Mouse (Mus musculus): ENCODE data around the gene Gbf1. TPM values are rescaled to one million over a fixed set of nuclear protein-coding genes. Genes with fewer than 3 reads are reported as not detected.
"Not testable (repeated sequence)": the region's sequence is repeated elsewhere in the genome, so short reads cannot be mapped to it uniquely, and the experiment has no call there.

The Gbf1 gene
- total RNA-seq, 2 experiments from 2014 or later = 100 TPM

GRCm38 (mm10) chr19:46136639-46137580 lies 15.4 kb upstream of the Gbf1 start:
- intact Hi-C loops (cut with DNase I) = loop anchor here (2.0 kb wide), 1 partner anchor 168 kb away; the partner anchor contains the start of gene Nfkb2
- peak in 1 of 2 experiments; percentile 76 for DNase-seq (ENCODE audit: extremely low spot score in 1 of 2, low spot score in 2 of 2)

DNA sequence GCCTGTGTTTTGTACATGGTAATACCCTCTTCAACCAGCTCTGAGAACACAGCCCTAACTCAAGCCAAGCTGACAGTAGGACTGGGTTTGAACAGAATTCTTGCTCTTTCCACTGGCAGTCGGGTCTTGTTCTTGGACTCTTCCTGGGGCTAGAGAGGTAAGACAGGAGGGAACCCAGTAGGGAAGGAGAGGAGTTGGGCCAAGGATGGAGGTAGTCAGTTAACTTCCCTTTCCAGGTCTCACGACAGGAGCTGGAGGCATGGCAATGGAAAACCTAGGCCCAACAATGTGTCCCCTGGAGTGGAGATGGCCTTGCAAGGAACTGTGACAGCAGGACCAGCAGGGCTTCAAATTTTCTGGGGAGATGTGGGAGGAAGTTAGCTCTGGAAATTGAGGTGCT lies 12.0 kb upstream of the Gbf1 start:
- no peak for DNase-seq (ENCODE audit: extremely low spot score in 1 of 2, low spot score in 2 of 2)
- intact Hi-C loops (cut with DNase I) = no loop called here

GRCm38 (mm10) chr19:46141091-46141490 lies 11.2 kb upstream of the Gbf1 start:
- intact Hi-C loops (cut with DNase I) = no loop called here
- no peak for DNase-seq (ENCODE audit: extremely low spot score in 1 of 2, low spot score in 2 of 2)

DNA sequence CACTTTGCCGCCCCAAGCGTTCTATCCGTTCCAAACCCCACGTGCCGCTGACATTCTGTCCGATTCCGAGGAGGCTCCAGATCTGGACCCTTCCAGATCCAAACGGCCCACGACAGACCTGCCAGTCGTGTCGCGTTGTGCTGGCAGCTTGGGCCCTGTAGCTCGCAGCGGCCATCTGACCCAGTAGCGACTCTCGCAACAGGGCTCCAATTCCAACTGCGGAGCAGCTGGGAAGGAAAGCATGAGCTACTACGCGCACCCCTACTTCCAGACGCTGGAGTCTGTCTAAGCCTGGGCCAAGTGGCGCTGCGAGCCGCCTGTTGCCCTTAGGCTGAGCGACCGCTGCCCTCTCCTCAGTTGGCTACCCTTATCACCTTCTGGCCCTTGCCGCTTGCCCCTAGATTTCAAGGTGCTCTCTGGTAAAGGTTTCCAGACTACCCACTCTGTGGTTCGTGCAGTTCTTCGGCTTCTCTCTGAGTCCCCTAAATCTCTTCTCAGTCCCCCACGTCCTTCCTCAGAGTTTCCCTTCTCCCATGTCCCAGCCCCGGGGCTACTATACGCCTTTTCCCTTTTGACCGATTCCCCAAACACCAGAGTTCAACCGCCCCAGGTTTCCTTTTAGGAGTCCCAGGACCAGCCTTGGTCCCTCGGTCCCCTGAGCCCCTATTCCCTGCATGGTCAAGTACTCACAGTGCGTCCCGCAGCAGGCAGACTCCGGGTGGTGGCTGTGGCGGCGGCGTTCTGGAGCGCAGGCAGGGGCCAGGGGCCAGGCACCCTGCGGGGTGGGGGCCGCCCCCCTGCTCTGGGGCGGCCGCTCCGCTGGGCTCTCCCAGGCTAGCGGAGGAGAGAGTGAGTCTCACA lies 4.6 kb upstream of the Gbf1 start, which contains the start of gene Pitx3:
Gene Pitx3, minus strand, starts transcription at position 816 of the 861 bp plus-strand sequence.
- DNase-seq (ENCODE audit: extremely low spot score in 1 of 2, low spot score in 2 of 2) = no peak
- intact Hi-C loops (cut with DNase I) = no loop called here

DNA sequence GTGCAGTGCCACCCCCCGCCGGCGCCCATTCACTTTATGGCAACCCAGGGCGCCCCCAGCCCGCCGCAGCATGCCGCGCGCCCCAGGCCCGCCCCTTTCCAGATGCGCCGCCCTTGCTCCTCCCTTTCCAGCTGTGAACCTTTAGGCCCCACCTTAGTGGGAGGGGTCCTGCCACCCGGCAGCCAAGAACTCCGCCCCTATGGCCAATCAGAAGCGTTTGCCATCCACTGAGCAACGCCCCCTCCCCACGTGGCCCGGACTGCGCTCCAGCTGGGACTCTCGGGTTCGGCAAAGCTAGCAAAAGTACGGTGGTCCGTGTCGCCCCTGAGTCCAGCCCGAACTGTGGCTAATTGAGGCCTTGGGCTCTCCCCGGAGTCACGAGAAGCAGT lies 3.9 kb upstream of the Gbf1 start:
- intact Hi-C loops (cut with DNase I) = no loop called here
- DNase-seq (ENCODE audit: extremely low spot score in 1 of 2, low spot score in 2 of 2) = peak; percentile 47 to 91

DNA sequence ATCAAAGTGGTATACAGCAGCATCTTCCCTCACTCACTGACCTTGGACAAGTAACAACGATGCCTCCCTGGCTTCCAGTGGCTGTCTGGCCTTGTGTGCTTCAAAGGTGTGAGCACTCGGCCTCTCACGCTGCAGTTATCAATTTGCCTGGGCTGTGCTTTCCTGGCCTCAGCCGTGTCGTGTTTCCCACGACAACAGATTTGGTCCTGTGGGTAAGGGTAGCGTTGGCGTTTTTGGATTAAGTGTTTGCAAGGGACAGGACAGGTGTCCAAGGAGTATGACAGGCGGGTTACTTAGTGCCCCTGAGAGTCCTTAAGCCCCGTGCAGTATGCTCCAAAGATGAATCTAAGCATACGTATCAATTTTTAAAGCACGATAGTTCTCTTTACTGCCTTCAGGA lies 3.2 kb upstream of the Gbf1 start:
- intact Hi-C loops (cut with DNase I) = no loop called here
- no peak for DNase-seq (ENCODE audit: extremely low spot score in 1 of 2, low spot score in 2 of 2)

DNA sequence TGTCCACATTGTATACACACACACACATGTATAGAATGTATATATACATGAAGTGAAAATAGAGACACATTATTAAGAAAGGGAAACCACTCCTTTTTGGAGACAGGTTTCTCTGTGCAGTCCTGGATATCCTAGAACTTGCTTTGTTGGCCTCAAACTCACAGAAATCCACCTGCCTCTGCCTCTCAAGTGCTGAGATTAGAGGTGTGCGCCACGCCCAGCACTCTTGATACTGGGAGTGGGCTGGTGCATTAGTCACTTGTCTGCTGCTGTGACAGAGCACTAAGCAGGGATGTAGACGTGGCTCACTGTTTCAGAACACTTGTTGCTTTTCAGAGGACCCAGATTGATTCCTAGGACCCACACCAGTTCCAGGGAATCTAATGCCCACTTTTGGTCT lies 13.6 kb downstream of the Gbf1 start:
- no peak for DNase-seq (ENCODE audit: extremely low spot score in 1 of 2, low spot score in 2 of 2)
- intact Hi-C loops (cut with DNase I) = no loop called here

DNA sequence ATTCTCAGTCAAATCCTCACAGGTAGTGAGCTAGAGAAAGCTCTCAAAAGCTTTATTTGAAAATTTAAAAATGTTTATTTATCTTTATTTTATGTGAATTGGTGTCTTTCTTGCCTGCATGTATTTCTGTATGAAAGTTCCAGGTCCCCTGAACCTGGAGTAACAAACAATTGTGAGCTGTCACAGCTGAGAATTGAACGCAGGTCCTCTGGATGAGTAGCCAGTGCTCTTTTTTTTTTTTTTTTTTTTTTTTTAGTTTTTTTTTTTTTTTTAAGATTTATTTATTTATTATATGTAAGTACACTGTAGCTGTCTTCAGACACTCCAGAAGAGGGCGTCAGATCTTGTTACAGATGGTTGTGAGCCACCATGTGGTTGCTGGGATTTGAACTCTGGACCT lies 14.9 kb downstream of the Gbf1 start:
- intact Hi-C loops (cut with DNase I); DNase-seq (ENCODE audit: extremely low spot score in 1 of 2, low spot score in 2 of 2): not testable (repeated sequence)

GRCm38 (mm10) chr19:46169396-46169795 lies 17.1 kb downstream of the Gbf1 start:
- no peak for DNase-seq (ENCODE audit: extremely low spot score in 1 of 2, low spot score in 2 of 2)
- intact Hi-C loops (cut with DNase I) = no loop called here

GRCm38 (mm10) chr19:46169913-46170312 lies 17.6 kb downstream of the Gbf1 start:
- DNase-seq (ENCODE audit: extremely low spot score in 1 of 2, low spot score in 2 of 2) = no peak
- intact Hi-C loops (cut with DNase I) = no loop called here

DNA sequence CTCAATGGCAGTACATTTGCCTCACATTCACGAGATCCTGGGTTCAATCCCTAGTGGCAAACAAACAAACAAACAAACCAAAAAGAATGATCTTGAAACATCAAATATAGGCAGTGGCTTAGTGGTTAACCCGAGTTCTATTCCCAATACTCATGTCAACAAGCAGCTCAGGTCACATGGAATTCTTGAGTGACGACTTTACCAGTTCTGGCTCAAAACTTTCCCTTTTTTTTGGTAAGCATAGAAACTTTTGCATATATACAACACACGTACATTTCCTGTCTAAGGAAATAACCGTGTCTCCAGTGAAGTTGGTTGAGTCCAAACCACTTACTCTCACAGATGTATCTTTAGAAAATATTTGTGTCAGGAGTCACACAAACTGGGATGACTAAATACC lies 20.2 kb downstream of the Gbf1 start:
- intact Hi-C loops (cut with DNase I) = no loop called here
- DNase-seq (ENCODE audit: extremely low spot score in 1 of 2, low spot score in 2 of 2) = no peak

DNA sequence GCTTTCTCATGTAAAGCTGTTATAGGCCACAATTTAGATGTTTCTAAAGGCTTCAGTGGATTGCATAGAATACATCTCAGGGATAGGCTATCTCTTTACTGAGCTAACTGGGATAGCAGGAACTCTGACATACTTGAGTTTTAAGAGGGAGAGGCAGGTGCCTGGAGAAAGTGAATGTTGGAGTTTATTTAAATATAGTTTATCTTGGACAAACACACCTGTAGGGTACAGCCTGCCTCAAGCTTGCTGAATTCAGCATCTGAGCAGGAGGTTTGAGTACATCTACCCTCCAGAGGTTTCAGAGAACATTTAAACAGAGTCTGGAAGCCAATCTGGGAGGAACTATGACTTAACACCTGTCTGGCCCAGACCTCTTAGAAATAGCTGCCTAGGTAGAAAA lies 22.9 kb downstream of the Gbf1 start:
- DNase-seq (ENCODE audit: extremely low spot score in 1 of 2, low spot score in 2 of 2) = no peak
- intact Hi-C loops (cut with DNase I) = no loop called here

GRCm38 (mm10) chr19:46177046-46177445 lies 24.7 kb downstream of the Gbf1 start:
- no peak for DNase-seq (ENCODE audit: extremely low spot score in 1 of 2, low spot score in 2 of 2)

DNA sequence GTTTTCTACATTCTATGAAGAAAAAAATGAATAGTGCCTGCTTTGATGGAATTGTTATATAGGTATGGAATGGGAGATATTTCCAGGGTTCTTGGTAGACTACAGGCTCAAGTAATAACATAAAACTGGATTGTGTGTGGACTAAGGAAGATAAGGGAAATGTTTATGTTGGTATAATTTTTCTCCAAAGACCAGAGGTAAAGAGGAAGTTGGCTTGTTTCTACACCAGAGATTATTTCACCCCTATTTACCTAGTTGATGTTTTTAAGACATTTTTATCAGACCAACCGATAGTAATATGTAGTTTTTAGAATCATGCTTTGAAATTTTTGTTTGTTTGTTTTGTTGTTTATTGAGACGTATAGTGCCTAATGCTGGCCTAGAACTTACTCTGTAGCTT lies 28.0 kb downstream of the Gbf1 start:
- no peak for DNase-seq (ENCODE audit: extremely low spot score in 1 of 2, low spot score in 2 of 2)
- intact Hi-C loops (cut with DNase I) = no loop called here

More at GRCm38 (mm10) chr19:46177046-46177445, 24.7 kb downstream of the Gbf1 start:
- intact Hi-C loops (cut with DNase I) = no loop called here

GRCm38 (mm10) chr19:46182241-46182640 lies 29.9 kb downstream of the Gbf1 start:
- no peak for DNase-seq (ENCODE audit: extremely low spot score in 1 of 2, low spot score in 2 of 2)
- intact Hi-C loops (cut with DNase I) = no loop called here

GRCm38 (mm10) chr19:46186611-46187010 lies 34.3 kb downstream of the Gbf1 start:
- DNase-seq (ENCODE audit: extremely low spot score in 1 of 2, low spot score in 2 of 2) = no peak
- intact Hi-C loops (cut with DNase I) = no loop called here

DNA sequence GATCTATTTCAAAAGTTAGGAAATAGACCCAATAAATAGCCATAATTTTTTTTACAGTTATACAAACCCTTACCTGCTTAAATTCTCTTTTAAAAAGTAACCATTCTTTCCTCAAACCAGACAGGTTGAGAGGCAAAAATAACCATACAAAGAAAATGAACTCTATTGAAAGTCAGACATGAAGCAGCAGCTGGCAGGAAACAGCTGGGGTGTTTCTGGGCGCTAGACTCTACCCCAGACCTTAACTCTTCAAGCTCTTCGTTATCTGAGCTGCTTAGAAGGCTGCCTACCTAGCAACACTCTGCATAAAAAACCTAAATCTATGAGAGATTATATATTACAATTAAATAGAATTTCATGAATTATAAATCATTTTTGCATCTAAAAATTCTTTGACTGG lies 34.9 kb downstream of the Gbf1 start:
- no peak for DNase-seq (ENCODE audit: extremely low spot score in 1 of 2, low spot score in 2 of 2)
- intact Hi-C loops (cut with DNase I) = no loop called here

DNA sequence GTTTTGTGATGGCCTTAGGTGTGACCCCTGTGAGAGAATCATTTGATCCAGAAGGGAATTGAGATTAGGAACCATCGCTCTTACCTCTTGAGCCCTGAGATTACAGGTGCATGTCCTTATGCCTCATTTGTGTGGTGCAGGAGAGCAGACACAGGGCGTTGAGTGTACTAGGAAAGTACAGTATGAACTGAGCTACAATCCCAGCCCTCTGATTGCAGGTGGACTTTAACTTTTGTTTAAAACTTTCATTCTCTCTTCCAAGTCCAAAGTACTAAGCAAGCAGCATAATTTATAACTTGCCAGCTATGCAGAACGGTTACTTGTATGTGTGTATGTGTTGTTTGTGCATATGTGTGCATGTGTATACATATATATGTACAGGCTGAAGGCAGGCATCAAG lies 46.0 kb downstream of the Gbf1 start:
- intact Hi-C loops (cut with DNase I) = no loop called here
- DNase-seq (ENCODE audit: extremely low spot score in 1 of 2, low spot score in 2 of 2) = no peak

DNA sequence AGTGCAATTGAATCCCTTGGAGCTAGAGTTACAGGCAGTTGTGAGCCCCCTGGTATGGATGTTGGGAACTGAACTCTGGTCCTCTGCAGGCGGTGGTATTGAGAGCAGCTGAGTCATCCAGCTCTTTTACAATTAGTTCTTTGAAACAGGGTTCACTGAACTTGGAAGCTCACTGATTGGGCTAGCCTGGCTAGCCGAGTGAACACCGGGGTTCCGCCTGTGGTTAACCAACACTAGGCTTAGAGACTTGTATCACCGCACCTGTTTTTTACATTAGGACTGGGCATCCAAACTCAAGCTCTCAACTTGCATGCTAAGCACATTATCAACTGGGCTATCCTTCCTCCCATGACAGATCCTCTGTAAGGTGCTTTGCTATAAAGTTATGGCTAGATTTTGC lies 46.6 kb downstream of the Gbf1 start:
- intact Hi-C loops (cut with DNase I) = no loop called here
- no peak for DNase-seq (ENCODE audit: extremely low spot score in 1 of 2, low spot score in 2 of 2)

GRCm38 (mm10) chr19:46204166-46204565 lies 51.9 kb downstream of the Gbf1 start:
- intact Hi-C loops (cut with DNase I) = no loop called here
- no peak for DNase-seq (ENCODE audit: extremely low spot score in 1 of 2, low spot score in 2 of 2)

All from left cerebral cortex, postnatal 10 days (tissue).